Mouse (Mus musculus): ENCODE results near the gene Inca1. TPM values are rescaled to one million over a fixed set of nuclear protein-coding genes. Genes with fewer than 3 reads are reported as not detected.
A peak's percentile ranks its signal among the peaks of the same experiment; 100 is the strongest.

The Inca1 gene
- polyA plus RNA-seq, 1 experiment from 2014 or later, result 1.2 TPM

DNA sequence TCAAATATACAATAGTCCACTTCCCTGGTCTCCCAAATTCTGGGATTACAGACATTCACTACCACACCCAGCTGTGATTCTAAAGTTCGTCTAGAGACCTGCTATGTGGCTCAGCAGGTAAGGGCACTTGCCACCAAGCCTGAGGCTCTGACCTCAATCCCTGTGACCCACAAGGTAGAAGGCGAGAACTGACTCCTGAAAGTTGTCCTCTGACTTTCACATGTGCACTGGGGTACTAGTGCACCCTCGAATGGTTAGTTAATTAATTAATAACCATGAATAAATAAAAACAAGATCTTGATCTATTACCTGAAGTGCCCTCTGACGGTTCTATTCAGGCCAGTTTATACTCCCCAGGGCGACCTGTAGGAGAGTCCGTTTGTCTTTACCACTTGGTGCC lies 13.3 kb upstream of the Inca1 start:
- no peak overlapping the region for H3K9ac ChIP-seq (ENCODE audit: low read depth, low read length)
- no peaks in the 10 kb centered on the region for H3K4me1 ChIP-seq (ENCODE audit: control insufficient read depth, insufficient read depth, low read length)
- no peak overlapping the region for H3K4me3 ChIP-seq (ENCODE audit: low read depth, low read length)
- no peak overlapping the region for H3K27ac ChIP-seq (ENCODE audit: low read length)
- no peak for ATAC-seq
- H3K4me2 ChIP-seq (ENCODE audit: low read length), result no peak overlapping the region
- H3K27me3 ChIP-seq (ENCODE audit: control insufficient read depth, insufficient read depth, low read depth, low read length), result no peaks in the 10 kb centered on the region
- H3K36me3 ChIP-seq (ENCODE audit: control insufficient read depth, insufficient read depth, low read length), result peaks cover 35% of the 10 kb centered on the region
- no peaks in the 10 kb centered on the region for H3K9me3 ChIP-seq (replicated peaks; ENCODE audit: control insufficient read depth, low read length, poor library complexity, severe bottlenecking)
- WGBS, result 90% methylated on average over 6 of the region's 6 CpGs

DNA sequence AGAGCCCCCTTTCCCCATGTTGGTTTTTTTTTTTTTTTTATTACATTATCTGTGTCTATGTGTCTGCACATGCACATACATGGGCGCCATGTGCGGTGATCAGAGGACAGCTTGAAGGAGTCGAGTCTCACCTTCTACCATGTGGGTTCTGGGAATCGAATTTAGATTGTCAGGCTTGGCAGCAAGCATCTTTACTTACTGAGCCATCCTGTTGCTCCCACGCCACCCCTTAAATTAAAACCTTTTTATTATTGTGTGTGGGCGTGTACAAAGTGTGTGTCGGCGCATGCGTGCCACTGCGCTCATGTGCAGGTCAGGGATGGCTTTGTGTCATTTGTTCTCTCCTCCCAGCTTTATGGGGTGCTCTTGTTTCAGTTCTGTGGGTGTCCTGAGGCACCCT lies 11.1 kb upstream of the Inca1 start:
- no peak overlapping the region for H3K27ac ChIP-seq (ENCODE audit: low read length)
- H3K4me2 ChIP-seq (ENCODE audit: low read length), result no peak overlapping the region
- no peaks in the 10 kb centered on the region for H3K27me3 ChIP-seq (ENCODE audit: control insufficient read depth, insufficient read depth, low read depth, low read length)
- no peak overlapping the region for H3K4me3 ChIP-seq (ENCODE audit: low read depth, low read length)
- no peaks in the 10 kb centered on the region for H3K9me3 ChIP-seq (replicated peaks; ENCODE audit: control insufficient read depth, low read length, poor library complexity, severe bottlenecking)
- H3K9ac ChIP-seq (ENCODE audit: low read depth, low read length), result no peak overlapping the region
- ATAC-seq, result no peak
- peaks cover 26% of the 10 kb centered on the region for H3K36me3 ChIP-seq (ENCODE audit: control insufficient read depth, insufficient read depth, low read length)
- H3K4me1 ChIP-seq (ENCODE audit: control insufficient read depth, insufficient read depth, low read length), result no peaks in the 10 kb centered on the region
- 94% methylated on average over 10 of the region's 10 CpGs for WGBS

DNA sequence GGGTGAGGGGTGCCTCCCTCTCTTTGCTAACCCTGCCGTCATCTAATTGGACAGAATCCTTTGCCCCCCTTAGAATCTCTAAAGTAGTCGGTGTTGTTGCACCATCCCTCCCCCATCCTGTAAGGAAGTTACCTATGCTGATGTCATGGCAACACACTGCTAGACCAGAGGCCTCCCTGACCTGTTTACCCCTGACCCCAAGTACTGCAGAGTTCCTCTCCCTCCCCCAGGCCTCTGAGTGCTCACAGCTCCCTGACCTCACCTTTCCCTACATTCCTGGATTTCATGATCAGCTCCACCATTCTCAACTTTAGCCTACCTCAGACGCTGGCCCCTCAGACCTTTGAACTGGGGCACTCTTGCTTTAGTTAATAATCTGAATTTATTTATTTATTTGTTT lies 6.2 kb upstream of the Inca1 start:
- no peaks in the 10 kb centered on the region for H3K9me3 ChIP-seq (replicated peaks; ENCODE audit: control insufficient read depth, low read length, poor library complexity, severe bottlenecking)
- ATAC-seq, result no peak
- H3K4me1 ChIP-seq (ENCODE audit: control insufficient read depth, insufficient read depth, low read length), result peaks cover 16% of the 10 kb centered on the region
- no peak overlapping the region for H3K9ac ChIP-seq (ENCODE audit: low read depth, low read length)
- 92% methylated on average over 3 of the region's 3 CpGs for WGBS
- H3K36me3 ChIP-seq (ENCODE audit: control insufficient read depth, insufficient read depth, low read length), result peaks cover 20% of the 10 kb centered on the region
- H3K4me3 ChIP-seq (ENCODE audit: low read depth, low read length), result no peak overlapping the region
- H3K4me2 ChIP-seq (ENCODE audit: low read length), result no peak overlapping the region
- H3K27ac ChIP-seq (ENCODE audit: low read length), result no peak overlapping the region
- no peaks in the 10 kb centered on the region for H3K27me3 ChIP-seq (ENCODE audit: control insufficient read depth, insufficient read depth, low read depth, low read length)

DNA sequence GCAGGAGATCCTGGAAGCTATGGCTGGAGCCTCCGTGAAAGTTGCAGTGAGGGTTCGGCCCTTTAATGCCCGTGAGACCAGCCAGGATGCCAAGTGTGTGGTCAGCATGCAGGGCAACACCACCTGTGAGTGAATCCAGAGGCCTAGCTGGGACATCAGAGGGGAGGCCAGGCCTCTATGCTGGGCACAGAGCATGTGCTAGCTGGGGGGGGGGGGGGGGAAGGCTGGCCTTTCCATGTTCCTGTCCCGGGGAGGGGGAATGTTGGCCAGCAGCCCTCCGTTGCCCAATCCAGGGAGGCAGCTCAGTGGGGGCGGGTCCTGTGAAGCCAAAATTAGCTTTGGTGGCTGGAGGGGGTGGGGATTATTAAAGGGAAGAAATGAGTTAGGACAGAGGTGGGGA lies 2.8 kb upstream of the Inca1 start:
- WGBS, result 82% methylated on average over 6 of the region's 6 CpGs
- Histone ChIP-seq H3K4me2 (ENCODE audit: low read length) (peak overlapping the region; percentile 77; the same call in 1 of the 2 replicates), H3K9me3 (replicated peaks; ENCODE audit: control insufficient read depth, low read length, poor library complexity, severe bottlenecking) (no peaks in the 10 kb centered on the region), H3K36me3 (ENCODE audit: control insufficient read depth, insufficient read depth, low read length) (peaks cover 11% of the 10 kb centered on the region), H3K27ac (ENCODE audit: low read length) (no peak overlapping the region), H3K9ac (ENCODE audit: low read depth, low read length) (0 out of 2 replicates have a peak overlapping the region, but pooled peaks have one; percentile 38), H3K27me3 (ENCODE audit: control insufficient read depth, insufficient read depth, low read depth, low read length) (no peaks in the 10 kb centered on the region), H3K4me1 (ENCODE audit: control insufficient read depth, insufficient read depth, low read length) (peaks cover 20% of the 10 kb centered on the region), H3K4me3 (ENCODE audit: low read depth, low read length) (no peak overlapping the region)
- no peak for ATAC-seq

DNA sequence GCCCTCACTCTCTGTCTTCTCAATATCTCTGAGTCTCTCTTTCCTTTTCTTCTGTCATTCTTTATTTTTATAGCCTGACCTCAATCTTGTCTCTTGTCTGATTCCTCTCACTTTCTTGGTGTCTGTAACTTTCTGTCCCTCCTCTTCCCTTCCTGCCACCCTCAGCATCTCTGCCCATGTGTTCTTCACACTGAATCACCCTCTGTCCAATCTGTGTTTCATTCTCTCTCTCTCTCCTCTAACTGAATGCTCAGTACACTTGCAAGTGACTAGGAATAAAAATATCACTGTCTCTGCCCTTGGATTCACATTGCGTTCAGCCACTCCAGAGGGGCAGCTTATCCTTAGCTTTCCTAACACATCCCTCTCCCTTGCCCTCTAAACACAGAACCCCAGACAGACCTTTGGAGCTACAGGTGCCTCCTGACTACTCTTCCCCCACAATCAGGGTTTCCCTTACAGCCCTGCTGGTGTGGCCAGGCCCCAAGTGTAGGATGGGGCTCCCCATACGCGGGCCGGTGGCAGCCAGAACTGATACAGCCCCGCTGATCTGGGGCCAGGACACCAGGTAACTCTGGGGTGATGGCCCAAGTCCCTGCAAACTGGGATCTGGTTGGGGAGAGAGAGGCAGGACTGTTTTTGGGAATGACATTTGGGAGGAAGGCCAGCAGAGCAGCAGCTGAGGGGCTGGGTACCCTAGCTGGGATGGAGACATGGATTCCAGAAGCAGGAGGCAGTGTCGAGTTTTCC lies 2.2 kb upstream of the Inca1 start:
- 0 out of 2 replicates have a peak overlapping the region, but pooled peaks have one; percentile 38 for H3K9ac ChIP-seq (ENCODE audit: low read depth, low read length)
- H3K4me3 ChIP-seq (ENCODE audit: low read depth, low read length), result peak overlapping the region; percentile 76; the same call in 1 of the 2 replicates
- 83% methylated on average over 6 of the region's 6 CpGs for WGBS
- H3K4me2 ChIP-seq (ENCODE audit: low read length), result peak overlapping the region; percentile 77
- H3K36me3 ChIP-seq (ENCODE audit: control insufficient read depth, insufficient read depth, low read length), result peaks cover 11% of the 10 kb centered on the region
- peaks cover 20% of the 10 kb centered on the region for H3K4me1 ChIP-seq (ENCODE audit: control insufficient read depth, insufficient read depth, low read length)
- no peaks in the 10 kb centered on the region for H3K9me3 ChIP-seq (replicated peaks; ENCODE audit: control insufficient read depth, low read length, poor library complexity, severe bottlenecking)
- no peak for ATAC-seq
- H3K27me3 ChIP-seq (ENCODE audit: control insufficient read depth, insufficient read depth, low read depth, low read length), result no peaks in the 10 kb centered on the region
- no peak overlapping the region for H3K27ac ChIP-seq (ENCODE audit: low read length)

DNA sequence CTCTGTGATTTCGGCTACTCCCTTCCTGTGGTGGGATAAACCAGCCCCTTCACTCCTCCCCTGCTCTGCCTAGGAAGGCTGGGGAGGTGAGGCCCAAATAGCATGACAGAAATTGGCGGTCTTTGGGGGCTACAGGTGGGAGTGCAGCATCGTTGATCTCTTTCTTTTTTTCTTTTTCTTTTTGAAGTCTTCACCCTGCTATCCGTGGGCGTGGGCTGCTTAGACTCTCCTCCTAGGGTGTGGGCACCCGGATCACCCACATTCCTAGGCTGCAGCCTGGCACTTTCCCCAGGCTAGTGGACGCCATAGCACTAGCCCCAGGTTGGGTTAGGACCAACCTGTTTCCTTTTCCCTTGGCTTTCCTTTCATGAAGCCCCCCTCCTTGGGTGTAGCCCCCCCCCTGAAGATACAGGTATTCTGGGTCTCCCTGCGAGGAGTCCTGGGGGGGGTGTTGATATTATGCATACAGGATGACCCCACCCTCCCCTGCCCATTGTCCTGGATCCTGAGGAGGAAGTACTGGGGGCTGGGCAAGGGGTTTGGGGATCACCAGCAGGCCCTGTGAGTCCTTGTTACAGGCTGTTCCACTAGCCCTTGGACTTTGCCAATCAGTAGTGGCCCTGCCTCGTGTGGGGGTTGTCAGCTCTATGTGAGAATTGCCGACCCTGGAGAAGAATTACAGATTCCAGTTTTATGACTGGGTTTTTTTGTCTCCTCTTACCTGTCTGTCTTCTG lies 1.4 kb upstream of the Inca1 start:
- 0 out of 2 replicates have a peak, but pooled peaks have one; percentile 8 for ATAC-seq
- H3K9ac ChIP-seq (ENCODE audit: low read depth, low read length), result peak overlapping the region; percentile 81
- peak overlapping the region; percentile 77 for H3K4me2 ChIP-seq (ENCODE audit: low read length)
- WGBS, result 8% methylated on average over 10 of the region's 10 CpGs
- peak overlapping the region; percentile 76 for H3K4me3 ChIP-seq (ENCODE audit: low read depth, low read length)
- no peaks in the 10 kb centered on the region for H3K27me3 ChIP-seq (ENCODE audit: control insufficient read depth, insufficient read depth, low read depth, low read length)
- peaks cover 11% of the 10 kb centered on the region for H3K36me3 ChIP-seq (ENCODE audit: control insufficient read depth, insufficient read depth, low read length)
- no peak overlapping the region for H3K27ac ChIP-seq (ENCODE audit: low read length)
- no peaks in the 10 kb centered on the region for H3K9me3 ChIP-seq (replicated peaks; ENCODE audit: control insufficient read depth, low read length, poor library complexity, severe bottlenecking)
- peaks cover 20% of the 10 kb centered on the region for H3K4me1 ChIP-seq (ENCODE audit: control insufficient read depth, insufficient read depth, low read length)

DNA sequence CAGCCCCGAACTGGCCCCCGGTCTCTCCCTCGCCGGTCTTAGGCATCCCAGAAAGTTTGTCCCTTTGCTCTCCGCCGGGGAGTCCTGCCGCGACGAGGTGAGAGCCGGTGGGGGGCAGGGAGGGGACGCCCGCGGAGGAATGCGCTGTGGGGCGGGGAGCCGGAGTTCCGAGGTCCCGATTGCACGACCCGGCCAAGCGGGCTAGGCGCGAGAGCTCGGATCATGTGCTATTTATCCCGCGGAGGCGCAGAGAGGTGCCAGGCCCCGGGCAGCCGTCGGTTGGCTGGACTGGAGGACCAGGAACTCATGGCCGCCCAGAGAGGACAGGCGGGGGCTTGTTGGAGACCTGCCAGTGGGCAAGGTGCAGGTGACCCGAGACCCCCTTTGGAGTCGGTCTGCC lies 658 bp upstream of the Inca1 start:
- H3K4me2 ChIP-seq (ENCODE audit: low read length), result peak overlapping the region; percentile 77
- H3K9me3 ChIP-seq (replicated peaks; ENCODE audit: control insufficient read depth, low read length, poor library complexity, severe bottlenecking), result no peaks in the 10 kb centered on the region
- H3K36me3 ChIP-seq (ENCODE audit: control insufficient read depth, insufficient read depth, low read length), result peaks cover 10% of the 10 kb centered on the region
- peak overlapping the region; percentile 76 for H3K4me3 ChIP-seq (ENCODE audit: low read depth, low read length)
- no peaks in the 10 kb centered on the region for H3K27me3 ChIP-seq (ENCODE audit: control insufficient read depth, insufficient read depth, low read depth, low read length)
- H3K27ac ChIP-seq (ENCODE audit: low read length), result peak overlapping the region; percentile 92
- ATAC-seq, result peak; percentile 57
- WGBS, result under 1% methylated on average over 30 of the region's 34 CpGs
- peak overlapping the region; percentile 81 for H3K9ac ChIP-seq (ENCODE audit: low read depth, low read length)
- peaks cover 20% of the 10 kb centered on the region for H3K4me1 ChIP-seq (ENCODE audit: control insufficient read depth, insufficient read depth, low read length)

DNA sequence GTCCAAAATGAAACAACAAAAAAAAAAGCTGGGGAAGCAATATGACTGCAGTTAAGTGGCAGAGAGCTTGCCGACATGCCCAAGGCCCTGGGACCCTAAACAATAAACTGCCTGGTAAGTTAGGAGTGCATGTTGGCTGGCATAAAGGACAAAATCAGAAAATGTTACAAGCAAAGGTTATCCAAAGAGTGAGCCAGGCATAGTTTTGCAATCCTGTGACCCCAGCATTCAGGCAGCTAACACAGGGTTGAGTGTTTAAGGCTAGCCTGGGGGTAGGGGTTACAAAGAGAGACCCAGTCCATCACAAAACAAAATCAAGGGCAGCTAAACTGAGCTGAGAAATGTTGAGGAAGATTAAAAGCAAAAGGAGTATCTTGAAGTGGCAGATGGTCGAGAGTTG lies 904 bp downstream of the Inca1 start:
- H3K4me3 ChIP-seq (ENCODE audit: low read depth, low read length), result no peak overlapping the region
- H3K36me3 ChIP-seq (ENCODE audit: control insufficient read depth, insufficient read depth, low read length), result peaks cover 4% of the 10 kb centered on the region; the same call in 1 of the 2 replicates
- H3K9ac ChIP-seq (ENCODE audit: low read depth, low read length), result no peak overlapping the region
- peaks cover 20% of the 10 kb centered on the region for H3K4me1 ChIP-seq (ENCODE audit: control insufficient read depth, insufficient read depth, low read length)
- no peaks in the 10 kb centered on the region for H3K9me3 ChIP-seq (replicated peaks; ENCODE audit: control insufficient read depth, low read length, poor library complexity, severe bottlenecking)
- no peak for ATAC-seq
- 78% methylated on average over 2 of the region's 2 CpGs for WGBS
- H3K27me3 ChIP-seq (ENCODE audit: control insufficient read depth, insufficient read depth, low read depth, low read length), result no peaks in the 10 kb centered on the region
- H3K27ac ChIP-seq (ENCODE audit: low read length), result no peak overlapping the region
- no peak overlapping the region for H3K4me2 ChIP-seq (ENCODE audit: low read length)

DNA sequence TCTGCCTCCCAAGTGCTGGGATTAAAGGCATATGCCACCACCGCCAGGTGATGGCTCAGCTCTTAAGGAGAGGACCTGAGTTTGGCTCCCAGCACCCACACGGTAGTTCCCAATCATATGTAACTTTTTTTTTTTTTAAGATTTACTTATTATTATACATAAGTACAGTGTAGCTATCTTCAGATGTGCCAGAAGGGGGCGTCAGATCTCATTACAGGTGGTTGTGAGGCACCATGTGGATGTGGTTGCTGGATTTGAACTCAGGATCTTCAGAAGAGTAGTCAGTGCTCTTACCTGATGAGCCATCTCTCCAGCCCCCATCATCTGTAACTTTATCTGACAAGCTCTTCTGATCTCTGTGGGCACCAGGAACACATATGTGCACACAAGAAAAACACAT lies 2.6 kb downstream of the Inca1 start:
- 78% methylated on average over 3 of the region's 3 CpGs for WGBS
- no peak overlapping the region for H3K9ac ChIP-seq (ENCODE audit: low read depth, low read length)
- H3K4me1 ChIP-seq (ENCODE audit: control insufficient read depth, insufficient read depth, low read length), result peaks cover 16% of the 10 kb centered on the region
- no peak overlapping the region for H3K4me2 ChIP-seq (ENCODE audit: low read length)
- H3K27me3 ChIP-seq (ENCODE audit: control insufficient read depth, insufficient read depth, low read depth, low read length), result no peaks in the 10 kb centered on the region
- ATAC-seq, result no peak
- H3K36me3 ChIP-seq (ENCODE audit: control insufficient read depth, insufficient read depth, low read length), result no peaks in the 10 kb centered on the region
- H3K9me3 ChIP-seq (replicated peaks; ENCODE audit: control insufficient read depth, low read length, poor library complexity, severe bottlenecking), result no peaks in the 10 kb centered on the region
- H3K27ac ChIP-seq (ENCODE audit: low read length), result no peak overlapping the region
- no peak overlapping the region for H3K4me3 ChIP-seq (ENCODE audit: low read depth, low read length)
